Mouse (Mus musculus) heart, postnatal 10 days (tissue): ENCODE data around the gene Slc4a11. TPM values are rescaled to one million over a fixed set of nuclear protein-coding genes. Genes with fewer than 3 reads are reported as not detected.

Experiments
- DNase-seq, 2 experiments: peaks; one replicate each; pipeline ENCODE4 v3.0.0; 2021
- intact Hi-C: fragments of 180-260 bp; cut with DNase I; formaldehyde crosslinking; loops from one replicate; pipeline ENCODE4 v1.15.1; 2025
- total RNA-seq, 2 experiments: library from RNA; stranded (reverse); gene quantifications; 2 replicates each; pipeline ENCODE4 v1.2.3; 2021

Gene Slc4a11
- total RNA-seq, 2 experiments from 2014 or later, result 0.20 to 0.38 TPM

DNA sequence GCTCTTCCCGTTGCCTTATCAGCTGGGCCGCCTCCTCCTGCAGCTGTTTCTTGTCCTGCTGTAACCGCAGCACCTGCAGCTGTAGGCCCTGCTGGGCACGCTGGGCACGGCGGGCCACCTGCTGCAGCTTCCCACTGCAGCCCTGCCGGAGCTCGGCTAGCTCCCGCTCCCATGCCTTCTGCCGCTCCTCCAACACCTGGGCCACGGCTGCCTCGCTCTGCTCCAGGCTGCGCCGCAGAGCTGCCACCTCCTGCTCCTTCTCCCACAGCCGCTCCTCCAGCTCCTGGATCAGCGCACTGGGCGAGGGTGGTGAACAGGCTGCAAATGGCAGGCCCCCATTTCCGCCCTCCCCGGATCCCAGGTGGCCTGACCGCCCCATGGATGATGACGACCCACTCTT lies 61.5 kb downstream of the Slc4a11 start:
- intact Hi-C loops, result no loop called here
- DNase-seq, result no peak

GRCm38 (mm10) chr2:130634739-130635411 lies 62.4 kb downstream of the Slc4a11 start:
- intact Hi-C loops, result no loop called here
- DNase-seq, result peak; percentile 23 to 40

Other genes starting within 250 kb of the Slc4a11 start
- 10 to 100 TPM; 76.0 to 76.1 TPM for gene Ptpra, start 247.2 kb downstream of the Slc4a11 start, total RNA-seq
- 10 to 100 TPM; 76.2 to 77.8 TPM for gene Mrps26, start 133.8 kb downstream of the Slc4a11 start, total RNA-seq
- under 1 TPM in 1 of 2 experiments, not detected in 1; 0.62 TPM for gene Oxt, start 121.3 kb downstream of the Slc4a11 start, total RNA-seq
- gene Avp, start 115.0 kb downstream of the Slc4a11 start, total RNA-seq, result 1 to 10 TPM in 1 of 2 experiments, under 1 TPM in 1; 0.60 to 1.1 TPM
- 1 to 10 TPM; 8.8 to 9.5 TPM for gene Fastkd5, start 67.5 kb downstream of the Slc4a11 start, total RNA-seq
- 1 to 10 TPM; 6.2 to 6.4 TPM for gene Ubox5, start 67.5 kb downstream of the Slc4a11 start, total RNA-seq
- 1 to 10 TPM; 3.8 to 4.0 TPM for gene Lzts3, start 54.7 kb downstream of the Slc4a11 start, total RNA-seq
- 10 to 100 TPM; 63.0 to 68.3 TPM for gene Ddrgk1, start 32.9 kb downstream of the Slc4a11 start, total RNA-seq
- 10 to 100 TPM; 27.0 to 29.4 TPM for gene Itpa, start 29.9 kb downstream of the Slc4a11 start, total RNA-seq
- gene 4930402H24Rik, start 208.9 kb upstream of the Slc4a11 start, total RNA-seq, result 10 to 100 TPM; 74.6 to 86.1 TPM
- gene Atrn, start 209.0 kb upstream of the Slc4a11 start, total RNA-seq, result 10 to 100 TPM; 29.4 to 30.9 TPM